Mouse (Mus musculus): Measurements from ENCODE around the gene Tmem132b. TPM values are rescaled to one million over a fixed set of nuclear protein-coding genes. Genes with fewer than 3 reads are reported as not detected.

Gene Tmem132b
- polyA plus RNA-seq, 1 experiment from 2014 or later = 0.41 TPM

GRCm38 (mm10) chr5:125727436-125727835 lies 195.9 kb downstream of the Tmem132b start:
- Histone ChIP-seq H3K4me3 (no peak overlapping the region), H3K27ac (no peak overlapping the region), H3K4me1 (replicated peaks) (no peaks in the 10 kb centered on the region), H3K27me3 (ENCODE audit: insufficient read depth, poor library complexity, severe bottlenecking) (no peaks in the 10 kb centered on the region), H3K36me3 (no peaks in the 10 kb centered on the region), H3K9me3 (peaks cover 11% of the 10 kb centered on the region; the same call in 1 of the 2 replicates)
- no peak for DNase-seq (ENCODE audit: low spot score)
- WGBS = 82% methylated on average over 5 of the region's 5 CpGs

- no peak for DNase-seq (ENCODE audit: low spot score)
- Histone ChIP-seq H3K9me3 (peaks cover 11% of the 10 kb centered on the region; the same call in 1 of the 2 replicates), H3K4me1 (replicated peaks) (no peaks in the 10 kb centered on the region), H3K27ac (no peak overlapping the region), H3K36me3 (no peaks in the 10 kb centered on the region), H3K4me3 (no peak overlapping the region), H3K27me3 (ENCODE audit: insufficient read depth, poor library complexity, severe bottlenecking) (no peaks in the 10 kb centered on the region)
- WGBS = 88% methylated on average over 9 of the region's 9 CpGs
These were observed 196.4 kb downstream of the Tmem132b start for GRCm38 (mm10) chr5:125727936-125728335.

- Histone ChIP-seq H3K27ac (no peak overlapping the region), H3K4me1 (replicated peaks) (no peaks in the 10 kb centered on the region), H3K27me3 (ENCODE audit: insufficient read depth, poor library complexity, severe bottlenecking) (no peaks in the 10 kb centered on the region), H3K4me3 (no peak overlapping the region), H3K36me3 (no peaks in the 10 kb centered on the region), H3K9me3 (peaks cover 16% of the 10 kb centered on the region; the same call in 1 of the 2 replicates)
- DNase-seq (ENCODE audit: low spot score) = no peak
- 87% methylated on average over 3 of the region's 3 CpGs for WGBS
These were observed 196.9 kb downstream of the Tmem132b start for GRCm38 (mm10) chr5:125728521-125728920.

GRCm38 (mm10) chr5:125733806-125734205 lies 202.2 kb downstream of the Tmem132b start:
- WGBS = 84% methylated on average over 1 of the region's 1 CpGs
- H3K36me3 ChIP-seq = no peaks in the 10 kb centered on the region
- H3K4me1 ChIP-seq (replicated peaks) = no peaks in the 10 kb centered on the region
- H3K4me3 ChIP-seq = no peak overlapping the region
- H3K27me3 ChIP-seq (ENCODE audit: insufficient read depth, poor library complexity, severe bottlenecking) = no peaks in the 10 kb centered on the region
- peaks cover 10% of the 10 kb centered on the region; the same call in 1 of the 2 replicates for H3K9me3 ChIP-seq
- H3K27ac ChIP-seq = no peak overlapping the region
- DNase-seq (ENCODE audit: low spot score) = no peak

GRCm38 (mm10) chr5:125737105-125737504 lies 205.5 kb downstream of the Tmem132b start:
- H3K4me1 ChIP-seq (replicated peaks) = no peaks in the 10 kb centered on the region
- WGBS = 69% methylated on average over 9 of the region's 9 CpGs
- H3K27ac ChIP-seq = no peak overlapping the region
- peak; percentile 3 for DNase-seq (ENCODE audit: low spot score)
- no peaks in the 10 kb centered on the region for H3K27me3 ChIP-seq (ENCODE audit: insufficient read depth, poor library complexity, severe bottlenecking)
- peaks cover 10% of the 10 kb centered on the region; the same call in 1 of the 2 replicates for H3K9me3 ChIP-seq
- no peak overlapping the region for H3K4me3 ChIP-seq
- no peaks in the 10 kb centered on the region for H3K36me3 ChIP-seq

GRCm38 (mm10) chr5:125743503-125743902 lies 211.9 kb downstream of the Tmem132b start:
- no peak overlapping the region for H3K27ac ChIP-seq
- no peaks in the 10 kb centered on the region for H3K27me3 ChIP-seq (ENCODE audit: insufficient read depth, poor library complexity, severe bottlenecking)
- no peak overlapping the region for H3K4me3 ChIP-seq
- WGBS = 77% methylated on average over 6 of the region's 6 CpGs
- H3K36me3 ChIP-seq = no peaks in the 10 kb centered on the region
- H3K4me1 ChIP-seq (replicated peaks) = no peaks in the 10 kb centered on the region
- H3K9me3 ChIP-seq = no peaks in the 10 kb centered on the region
- no peak for DNase-seq (ENCODE audit: low spot score)

GRCm38 (mm10) chr5:125745727-125746126 lies 214.2 kb downstream of the Tmem132b start:
- no peak overlapping the region for H3K4me3 ChIP-seq
- H3K4me1 ChIP-seq (replicated peaks) = no peaks in the 10 kb centered on the region
- H3K36me3 ChIP-seq = no peaks in the 10 kb centered on the region
- no peak overlapping the region for H3K27ac ChIP-seq
- peak; percentile 37 for DNase-seq (ENCODE audit: low spot score)
- no peaks in the 10 kb centered on the region for H3K9me3 ChIP-seq
- WGBS = 63% methylated on average over 7 of the region's 7 CpGs
- H3K27me3 ChIP-seq (ENCODE audit: insufficient read depth, poor library complexity, severe bottlenecking) = no peaks in the 10 kb centered on the region

- 82% methylated on average over 5 of the region's 5 CpGs for WGBS
- Histone ChIP-seq H3K9me3 (0 out of 2 replicates have a peak, but pooled peaks cover 4% of the 10 kb centered on the region), H3K4me3 (no peak overlapping the region), H3K27me3 (ENCODE audit: insufficient read depth, poor library complexity, severe bottlenecking) (no peaks in the 10 kb centered on the region), H3K36me3 (no peaks in the 10 kb centered on the region), H3K4me1 (replicated peaks) (no peaks in the 10 kb centered on the region), H3K27ac (no peak overlapping the region)
- no peak for DNase-seq (ENCODE audit: low spot score)
These were observed 219.9 kb downstream of the Tmem132b start for GRCm38 (mm10) chr5:125751481-125751880.

- DNase-seq (ENCODE audit: low spot score) = no peak
- Histone ChIP-seq H3K9me3 (0 out of 2 replicates have a peak, but pooled peaks cover 4% of the 10 kb centered on the region), H3K4me3 (no peak overlapping the region), H3K4me1 (replicated peaks) (no peaks in the 10 kb centered on the region), H3K27ac (no peak overlapping the region), H3K27me3 (ENCODE audit: insufficient read depth, poor library complexity, severe bottlenecking) (no peaks in the 10 kb centered on the region), H3K36me3 (no peaks in the 10 kb centered on the region)
- 87% methylated on average over 5 of the region's 5 CpGs for WGBS
These were observed 221.0 kb downstream of the Tmem132b start for GRCm38 (mm10) chr5:125752546-125752945.

- Histone ChIP-seq H3K4me3 (no peak overlapping the region), H3K36me3 (no peaks in the 10 kb centered on the region), H3K27ac (no peak overlapping the region), H3K4me1 (replicated peaks) (no peaks in the 10 kb centered on the region), H3K27me3 (ENCODE audit: insufficient read depth, poor library complexity, severe bottlenecking) (no peaks in the 10 kb centered on the region), H3K9me3 (0 out of 2 replicates have a peak, but pooled peaks cover 4% of the 10 kb centered on the region)
- 91% methylated on average over 7 of the region's 7 CpGs for WGBS
- no peak for DNase-seq (ENCODE audit: low spot score)
These were observed 225.5 kb downstream of the Tmem132b start for GRCm38 (mm10) chr5:125756987-125757530.

- no peaks in the 10 kb centered on the region for H3K36me3 ChIP-seq
- no peak overlapping the region for H3K4me3 ChIP-seq
- 84% methylated on average over 1 of the region's 1 CpGs for WGBS
- DNase-seq (ENCODE audit: low spot score) = no peak
- no peaks in the 10 kb centered on the region for H3K27me3 ChIP-seq (ENCODE audit: insufficient read depth, poor library complexity, severe bottlenecking)
- H3K4me1 ChIP-seq (replicated peaks) = no peaks in the 10 kb centered on the region
- H3K9me3 ChIP-seq = 0 out of 2 replicates have a peak, but pooled peaks cover 4% of the 10 kb centered on the region
- H3K27ac ChIP-seq = no peak overlapping the region
These were observed 226.9 kb downstream of the Tmem132b start for GRCm38 (mm10) chr5:125758506-125758905.

GRCm38 (mm10) chr5:125766941-125767340 lies 235.4 kb downstream of the Tmem132b start:
- WGBS = 80% methylated on average over 6 of the region's 6 CpGs
- no peak overlapping the region for H3K4me3 ChIP-seq
- H3K36me3 ChIP-seq = no peaks in the 10 kb centered on the region
- no peaks in the 10 kb centered on the region for H3K4me1 ChIP-seq (replicated peaks)
- no peaks in the 10 kb centered on the region for H3K27me3 ChIP-seq (ENCODE audit: insufficient read depth, poor library complexity, severe bottlenecking)
- no peak for DNase-seq (ENCODE audit: low spot score)
- H3K27ac ChIP-seq = no peak overlapping the region
- H3K9me3 ChIP-seq = no peaks in the 10 kb centered on the region

GRCm38 (mm10) chr5:125767950-125768349 lies 236.4 kb downstream of the Tmem132b start:
- DNase-seq (ENCODE audit: low spot score) = no peak
- Histone ChIP-seq H3K36me3 (no peaks in the 10 kb centered on the region), H3K27ac (no peak overlapping the region), H3K4me1 (replicated peaks) (no peaks in the 10 kb centered on the region), H3K9me3 (no peaks in the 10 kb centered on the region; the same call in 1 of the 2 replicates), H3K4me3 (no peak overlapping the region), H3K27me3 (ENCODE audit: insufficient read depth, poor library complexity, severe bottlenecking) (no peaks in the 10 kb centered on the region)
- WGBS = 83% methylated on average over 1 of the region's 1 CpGs
